Mouse (Mus musculus) hindbrain, embryonic 11.5 days (tissue): ENCODE results near the gene Dmrt3. TPM values are rescaled to one million over a fixed set of nuclear protein-coding genes. Genes with fewer than 3 reads are reported as not detected.

ENCODE experiments used
- ATAC-seq: fragments of 200-750 bp; cut with Nextera tagmentation; 2 replicates; pipeline ENCODE4 v1.8.0; 2017; ENCODE audit warnings: mild to moderate bottlenecking, moderate TSS enrichment, moderate library complexity; ENCODE audit not compliant: low FRiP score
- DNase-seq: peaks from one replicate; pipeline ENCODE4 v3.0.0-alpha.2; 2015; ENCODE audit warnings: low spot score
- H3K27ac ChIP-seq: fragments of 300-500 bp; sonication (generic); 2 replicates; pipeline ENCODE4 v1.5.1; 2014; ENCODE audit warnings: mild to moderate bottlenecking, low read depth, low read length
- H3K27me3 ChIP-seq: fragments of 300-500 bp; sonication (generic); 2 replicates; pipeline ENCODE4 v1.6.1; 2014; ENCODE audit warnings: mild to moderate bottlenecking, low read length, moderate library complexity, mixed read lengths; ENCODE audit not compliant: control insufficient read depth, insufficient read depth
- H3K36me3 ChIP-seq: fragments of 300-500 bp; sonication (generic); 2 replicates; pipeline ENCODE4 v1.6.1; 2014; ENCODE audit warnings: mild to moderate bottlenecking, low read length, moderate library complexity, mixed read lengths; ENCODE audit not compliant: control insufficient read depth, insufficient read depth
- H3K4me1 ChIP-seq: fragments of 300-500 bp; sonication (generic); replicated peaks from 2 replicates; pipeline ENCODE4 v1.6.1; 2014; ENCODE audit warnings: low read length, mixed read lengths; ENCODE audit not compliant: control insufficient read depth, insufficient read depth
- H3K4me2 ChIP-seq: fragments of 300-500 bp; sonication (generic); replicated peaks from 2 replicates; pipeline ENCODE4 v1.6.1; 2014; ENCODE audit warnings: mild to moderate bottlenecking, low read depth, low read length
- H3K4me3 ChIP-seq: fragments of 300-500 bp; sonication (generic); 2 replicates; pipeline ENCODE4 v1.5.1; 2014; ENCODE audit warnings: low read depth, low read length
- H3K9ac ChIP-seq: fragments of 300-500 bp; sonication (generic); 2 replicates; pipeline ENCODE4 v1.6.1; 2014; ENCODE audit warnings: low read depth, low read length
- H3K9me3 ChIP-seq: fragments of 300-500 bp; sonication (generic); 2 replicates; pipeline ENCODE4 v1.6.1; 2016; ENCODE audit warnings: low read length; ENCODE audit not compliant: control insufficient read depth
- WGBS: fragments of 180-500 bp; shearing (Covaris S2); extraction: QIAGEN DNeasy Blood & Tissue Kit; methylation state at CpG from one replicate; pipeline ENCODE4 v1.1.7; 2014; 5-methylcytosine and 5-hydroxymethylcytosine counted together
- polyA plus RNA-seq: library from polyadenylated mRNA; unstranded; fragments of >200 nt; fragmentation: Nextera tagmentation; extraction: Ambion mirVana; gene quantifications from 2 replicates; pipeline ENCODE4 v1.2.1, GENCODE M21; 2014

Gene Dmrt3
- polyA plus RNA-seq, 1 experiment from 2014 or later, result 1.2 TPM

GRCm38 (mm10) chr19:25669593-25670248 is 59.6 kb downstream of the Dmrt3 start:
- 3% methylated on average over 3 of the region's 3 CpGs for WGBS
- peak; percentile 25 for DNase-seq

GRCm38 (mm10) chr19:25670571-25671285 is 60.6 kb downstream of the Dmrt3 start:
- Histone ChIP-seq H3K4me3 (no peak overlapping the region), H3K9ac (no peak overlapping the region), H3K9me3 (no peaks in the 10 kb centered on the region), H3K27ac (no peak overlapping the region), H3K4me1 (peaks cover 13% of the 10 kb centered on the region), H3K4me2 (no peak overlapping the region), H3K36me3 (no peaks in the 10 kb centered on the region), H3K27me3 (peaks cover 87% of the 10 kb centered on the region)
- WGBS, result under 1% methylated on average over 17 of the region's 17 CpGs
- peak; percentile 52 for DNase-seq
- ATAC-seq, result no peak

More at GRCm38 (mm10) chr19:25669593-25670248, 59.6 kb downstream of the Dmrt3 start:
- H3K4me1 ChIP-seq, result peaks cover 13% of the 10 kb centered on the region
- no peaks in the 10 kb centered on the region for H3K9me3 ChIP-seq
- H3K4me2 ChIP-seq, result no peak overlapping the region
- no peak overlapping the region for H3K4me3 ChIP-seq
- H3K36me3 ChIP-seq, result no peaks in the 10 kb centered on the region
- H3K27ac ChIP-seq, result no peak overlapping the region
- no peak for ATAC-seq
- no peak overlapping the region for H3K9ac ChIP-seq
- H3K27me3 ChIP-seq, result peaks cover 88% of the 10 kb centered on the region

- ATAC-seq, result peak; percentile 20; the same call in 1 of the 2 replicates
- Histone ChIP-seq H3K4me1 (peaks cover 8% of the 10 kb centered on the region), H3K27me3 (peaks cover 87% of the 10 kb centered on the region), H3K27ac (no peak overlapping the region), H3K36me3 (no peaks in the 10 kb centered on the region), H3K9ac (no peak overlapping the region), H3K4me3 (peak overlapping the region; percentile 19; the same call in 1 of the 2 replicates), H3K9me3 (no peaks in the 10 kb centered on the region), H3K4me2 (peak overlapping the region; percentile 68)
- under 1% methylated on average over 14 of the region's 14 CpGs for WGBS
- no peak for DNase-seq
These were observed 61.6 kb downstream of the Dmrt3 start for GRCm38 (mm10) chr19:25671681-25672080.

- H3K4me2 ChIP-seq, result peak within 1 kb of the TSS; percentile 68
- under 1% methylated on average over 42 of the region's 44 CpGs for WGBS
- peak within 1 kb of the TSS; percentile 39 for H3K4me3 ChIP-seq
- no peaks in the 10 kb centered on the region for H3K9me3 ChIP-seq
- DNase-seq (peak; percentile 88), ATAC-seq (peak; percentile 100)
- H3K9ac ChIP-seq, result no peak within 1 kb of the TSS
- peaks cover 85% of the 10 kb centered on the region for H3K27me3 ChIP-seq
- peaks cover 8% of the 10 kb centered on the region for H3K4me1 ChIP-seq
- H3K36me3 ChIP-seq, result no peaks in the 10 kb centered on the region
- H3K27ac ChIP-seq, result no peak within 1 kb of the TSS
These were observed 62.2 kb downstream of the Dmrt3 start, which contains the start of gene Dmrt2 for GRCm38 (mm10) chr19:25672101-25672950. Dmrt2 (plus strand) TSS chr19:25672411.

Other genes with a start within 250 kb of the Dmrt3 start
- gene Dmrt1, start 104.7 kb upstream of the Dmrt3 start, polyA plus RNA-seq, result 0.06 and 0.15 TPM in 2 replicates
- gene Dmrt2, start 62.1 kb downstream of the Dmrt3 start, polyA plus RNA-seq, result 3.0 and 3.4 TPM in 2 replicates